Mouse (Mus musculus): ENCODE results near the gene Ccn1.

DNA sequence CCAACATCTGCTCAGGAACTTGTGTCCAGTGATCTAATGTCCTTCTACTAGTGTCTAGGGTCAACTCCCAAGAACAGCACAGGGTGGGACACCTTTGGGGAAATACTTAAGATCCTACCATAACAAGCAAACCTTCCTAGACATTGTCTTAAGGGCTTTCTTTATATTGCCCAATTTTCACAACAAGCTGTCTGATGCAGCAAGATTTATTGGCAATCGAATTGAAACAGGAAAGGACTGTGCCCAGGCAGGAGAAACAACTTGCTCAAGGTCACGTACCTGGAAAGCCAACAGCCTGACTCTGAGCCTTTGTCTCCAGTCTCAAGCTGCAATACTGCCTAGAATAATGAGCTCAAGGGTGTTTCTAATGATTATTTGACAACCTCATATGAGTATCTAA lies 43.6 kb upstream of the Ccn1 start:
- TF ChIP-seq POLR2A (IDR thresholded peaks at IDR 0.05; ENCODE audit: low read depth, low read length) = no peak
- TF ChIP-seq CTCF (IDR thresholded peaks at IDR 0.05; ENCODE audit: borderline replicate concordance, insufficient read depth, low read length) = no peak

All from embryonic fibroblast, embryonic 13.5 days (primary cell).